Mouse (Mus musculus): ENCODE results near the gene Tm2d1. TPM values are rescaled to one million over a fixed set of nuclear protein-coding genes. Genes with fewer than 3 reads are reported as not detected.

Gene Tm2d1
- polyA plus RNA-seq (2017; shearing (Covaris generic)): 78.5 TPM

GRCm38 (mm10) chr4:98382716-98383424 lies at the start of gene Tm2d1:
Tm2d1 (minus strand) TSS chr4:98383306.

GRCm38 (mm10) chr4:98395690-98396437 lies 12.8 kb upstream of the Tm2d1 start, which contains the start of gene Patj:
Patj (plus strand) TSS chr4:98395785.

Other genes with a start within 250 kb of the Tm2d1 start
- 55.4 TPM for gene Patj, start 12.5 kb upstream of the Tm2d1 start, polyA plus RNA-seq (2017; shearing (Covaris generic))

All from CD4-positive, CD25-positive, alpha-beta regulatory T cell (primary cell).